In genomic region chr11:20616103-20616502, GRCm38 (mm10) we compare ENCODE assay signal across 10 mouse cellular contexts.
DNase-seq lines count a peak whose midpoint lies in the region; ATAC-seq and TF ChIP-seq lines count a peak whose summit lies in the region.
"Had no signal": no experiment of that assay in that cellular context is flagged by ENCODE, and none has a peak within 500 bp of the region (broad histone marks: within the 10 kb centered on the region; RNA-seq: fewer than 3 reads in every experiment).

No protein-coding gene starts in this region.

- H3K27me3 ChIP-seq in kidney, embryonic 16.5 days (ENCODE audit: insufficient read depth, low read length) = no peaks in the 10 kb centered on the region
- no peaks in the 10 kb centered on the region for H3K27me3 ChIP-seq in heart, postnatal 0 days (ENCODE audit: control insufficient read depth, insufficient read depth, low read length)
- H3K27me3 ChIP-seq in stomach, embryonic 14.5 days (ENCODE audit: control insufficient read depth, insufficient read depth, low read length) = no peaks in the 10 kb centered on the region
- H3K27me3 ChIP-seq: Patski had no signal

- no peak for ATAC-seq in kidney, embryonic 16.5 days (ENCODE audit: low FRiP score, low TSS enrichment)
- ATAC-seq in heart, postnatal 0 days (ENCODE audit: insufficient read depth, low read depth) = no peak; the same call in 1 of the 2 replicates
- ATAC-seq in stomach, embryonic 14.5 days (ENCODE audit: insufficient number of reproducible peaks, insufficient read depth, low FRiP score, low read depth) = no peak
- ATAC-seq: Patski had no signal

- H3K4me1 ChIP-seq in kidney, embryonic 16.5 days (ENCODE audit: insufficient read depth, low read length) = peaks cover 10% of the 10 kb centered on the region; the same call in 1 of the 2 replicates
- peaks cover 5% of the 10 kb centered on the region; the same call in 1 of the 2 replicates for H3K4me1 ChIP-seq in brown adipose tissue, adult 24 weeks (ENCODE audit: control insufficient read depth, insufficient read depth, insufficient read length, low read length)
- H3K4me1 ChIP-seq in heart, postnatal 0 days (ENCODE audit: control insufficient read depth, insufficient read depth) = peaks cover 15% of the 10 kb centered on the region
- H3K4me1 ChIP-seq in stomach, embryonic 14.5 days (ENCODE audit: control insufficient read depth, insufficient read depth, low read length) = no peaks in the 10 kb centered on the region

- no peak overlapping the region for H3K9ac ChIP-seq in kidney, embryonic 16.5 days (replicated peaks; ENCODE audit: low read length)
- no peak overlapping the region for H3K9ac ChIP-seq in heart, postnatal 0 days (replicated peaks; ENCODE audit: low read depth, low read length)
- H3K9ac ChIP-seq in stomach, embryonic 14.5 days (replicated peaks; ENCODE audit: low read depth, low read length) = no peak overlapping the region

- H3K4me2 ChIP-seq in kidney, embryonic 16.5 days (replicated peaks; ENCODE audit: low read depth, low read length) = no peak overlapping the region
- H3K4me2 ChIP-seq in heart, postnatal 0 days (ENCODE audit: low read depth, low read length) = no peak overlapping the region; the same call in 1 of the 2 replicates
- no peak overlapping the region for H3K4me2 ChIP-seq in stomach, embryonic 14.5 days (replicated peaks; ENCODE audit: low read depth, low read length)

- H3K27ac ChIP-seq in kidney, embryonic 16.5 days (ENCODE audit: low read length) = peak overlapping the region; percentile 70
- H3K27ac ChIP-seq in brown adipose tissue, adult 24 weeks (replicated peaks; ENCODE audit: low read depth, low read length) = peak overlapping the region; percentile 85
- H3K27ac ChIP-seq in heart, postnatal 0 days (ENCODE audit: low read depth) = peak overlapping the region; percentile 88
- H3K27ac ChIP-seq in stomach, embryonic 14.5 days (ENCODE audit: low read length) = peak overlapping the region; percentile 41; the same call in 1 of the 2 replicates

- 58% methylated on average over 3 of the region's 3 CpGs for WGBS in kidney, embryonic 16.5 days
- 26% methylated on average over 3 of the region's 3 CpGs for WGBS in heart, postnatal 0 days
- WGBS in stomach, embryonic 14.5 days = 63% methylated on average over 3 of the region's 3 CpGs

- no peak overlapping the region for H3K4me3 ChIP-seq in kidney, embryonic 16.5 days (ENCODE audit: low read length)
- H3K4me3 ChIP-seq in brown adipose tissue, adult 24 weeks (ENCODE audit: insufficient read depth, low read depth, low read length) = no peak overlapping the region
- no peak overlapping the region for H3K4me3 ChIP-seq in heart, postnatal 0 days (ENCODE audit: low read depth, low read length)
- H3K4me3 ChIP-seq in stomach, embryonic 14.5 days (ENCODE audit: low read depth, low read length) = no peak overlapping the region

- TF ChIP-seq EP300 in heart, postnatal 0 days (IDR thresholded peaks at IDR 0.05; ENCODE audit: low read depth) = no peak

- H3K36me3 ChIP-seq in kidney, embryonic 16.5 days (ENCODE audit: insufficient read depth, low read length) = no peaks in the 10 kb centered on the region
- no peaks in the 10 kb centered on the region for H3K36me3 ChIP-seq in heart, postnatal 0 days (replicated peaks; ENCODE audit: control insufficient read depth, insufficient read depth, low read length)
- H3K36me3 ChIP-seq in stomach, embryonic 14.5 days (ENCODE audit: control insufficient read depth, insufficient read depth, low read length) = no peaks in the 10 kb centered on the region

- DNase-seq in kidney, adult 18-20 months = no peak
- DNase-seq in heart, postnatal 0 days (ENCODE audit: low spot score) = peak; percentile 71
- no peak for DNase-seq in MN1 (ENCODE audit: low spot score)
- DNase-seq in adrenal gland, postnatal 14 days = no peak
- DNase-seq in embryo, embryonic 9.5 days (ENCODE audit: extremely low spot score) = no peak
- DNase-seq: cerebellum, adult 11-12 months had no signal

- no peaks in the 10 kb centered on the region for H3K9me3 ChIP-seq in kidney, embryonic 16.5 days (ENCODE audit: low read length)
- no peaks in the 10 kb centered on the region for H3K9me3 ChIP-seq in heart, postnatal 0 days (replicated peaks; ENCODE audit: control insufficient read depth, low read length)
- H3K9me3 ChIP-seq in stomach, embryonic 14.5 days (ENCODE audit: control insufficient read depth, low read depth, low read length) = no peaks in the 10 kb centered on the region

- no peak for TF ChIP-seq CTCF in heart, postnatal 0 days (IDR thresholded peaks at IDR 0.05; ENCODE audit: low read depth)
